Mouse (Mus musculus) adrenal gland, postnatal 10 days (tissue): ENCODE measurements around the gene Olfr524. TPM values are rescaled to one million over a fixed set of nuclear protein-coding genes. Genes with fewer than 3 reads are reported as not detected.

ENCODE experiments used
- DNase-seq: peaks from one replicate; pipeline ENCODE4 v3.0.0; 2021; ENCODE audit warnings: mixed read lengths
- total RNA-seq, 2 experiments: library from RNA; stranded (reverse); gene quantifications; 2 replicates each; pipeline ENCODE4 v1.2.3; 2021

Olfr524 gene
- total RNA-seq, 2 experiments from 2014 or later, result not detected

GRCm38 (mm10) chr7:140186646-140187620 lies 18.8 kb downstream of the Olfr524 start:
- peak; percentile 28 for DNase-seq

DNA sequence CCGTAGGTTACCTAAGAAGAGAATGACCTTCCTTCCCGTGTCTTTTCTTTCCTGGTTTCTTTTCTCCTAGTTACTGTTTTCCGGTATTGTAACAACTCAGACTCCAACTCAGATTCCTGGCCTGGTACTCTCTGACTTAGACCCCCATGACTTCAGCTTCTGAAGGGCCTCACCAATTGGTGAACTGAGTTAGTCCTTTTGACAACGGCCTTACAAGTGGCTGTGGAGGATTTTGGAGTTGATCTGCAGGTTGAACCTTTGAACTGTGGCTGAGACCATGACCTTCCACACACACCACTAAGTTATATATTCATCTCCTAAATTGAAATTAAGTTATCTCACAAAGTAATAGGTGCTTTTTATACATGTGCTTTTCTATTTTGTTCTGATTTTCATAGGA lies 21.6 kb downstream of the Olfr524 start:
- DNase-seq, result no peak

DNA sequence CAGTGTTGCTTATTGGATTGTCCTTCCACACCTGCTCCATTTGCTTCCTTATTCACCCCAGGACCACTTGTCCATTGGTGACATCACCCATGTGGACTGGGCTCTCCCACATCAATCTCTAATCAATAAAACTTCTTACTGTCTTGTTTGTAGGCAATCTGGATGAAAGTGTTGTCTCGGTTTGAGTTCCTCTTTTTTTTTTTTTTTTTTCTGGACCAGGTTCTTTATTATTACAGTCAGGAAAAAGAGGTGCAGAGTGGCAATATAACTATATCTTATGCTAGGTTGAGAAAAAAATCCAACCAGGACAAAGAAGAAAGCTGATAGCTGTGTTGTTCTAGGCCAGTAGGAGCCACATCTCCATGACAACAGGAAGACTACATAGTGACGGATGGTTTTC lies 25.1 kb downstream of the Olfr524 start:
- no peak for DNase-seq

- DNase-seq, result no peak
These were observed 26.6 kb downstream of the Olfr524 start for GRCm38 (mm10) chr7:140179176-140179575.

DNA sequence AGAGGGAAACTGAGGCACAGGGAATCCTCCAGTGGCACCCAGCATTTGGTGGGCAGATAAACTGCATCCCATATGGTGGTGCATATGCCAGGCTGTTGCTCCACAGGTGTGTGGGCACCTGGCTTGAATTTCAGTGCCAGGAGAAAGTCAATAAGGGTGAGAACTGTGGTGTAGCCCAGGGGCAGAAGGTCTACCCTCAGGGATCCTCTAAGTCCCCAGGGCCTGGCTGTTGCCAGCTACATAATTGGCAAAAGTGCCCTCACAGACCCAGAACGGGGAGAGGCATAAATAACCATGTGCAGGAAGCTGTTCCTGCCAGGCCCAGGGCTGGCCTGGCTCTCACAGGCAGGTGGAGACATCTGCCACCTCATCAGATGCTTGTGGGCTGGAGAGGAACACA lies 32.8 kb downstream of the Olfr524 start, which contains the start of gene Olfr523:
Gene Olfr523 (plus strand): TSS at position 282 of the 400 bp plus-strand sequence.
- no peak for DNase-seq

DNA sequence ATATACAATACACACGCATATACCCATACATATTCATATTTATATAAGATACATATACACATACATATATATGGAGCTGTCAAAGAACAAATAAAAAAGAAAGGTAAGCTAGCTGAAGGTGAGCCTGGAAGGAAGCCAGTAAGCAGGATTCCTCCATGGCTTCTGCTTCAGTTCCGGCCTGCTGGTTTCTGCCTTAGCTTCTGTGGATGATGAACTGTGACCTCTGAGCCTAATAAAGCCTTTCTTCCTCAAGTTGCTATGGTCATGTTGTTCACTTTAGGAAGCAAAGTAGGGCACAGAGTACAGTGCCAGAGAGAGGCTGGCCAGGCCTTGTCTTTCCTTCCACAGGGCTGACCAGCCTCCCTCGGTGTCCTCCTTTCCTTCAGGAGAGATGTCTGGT lies 34.9 kb downstream of the Olfr524 start:
- DNase-seq, result no peak

GRCm38 (mm10) chr7:140169386-140169785 lies 36.4 kb downstream of the Olfr524 start:
- DNase-seq, result no peak

GRCm38 (mm10) chr7:140167950-140168349 lies 37.8 kb downstream of the Olfr524 start:
- no peak for DNase-seq

GRCm38 (mm10) chr7:140164664-140165063 lies 41.1 kb downstream of the Olfr524 start, which contains the start of gene Olfr522:
TSS of gene Olfr522 (minus strand) at chr7:140164764.
- no peak for DNase-seq

GRCm38 (mm10) chr7:140160363-140160762 lies 45.4 kb downstream of the Olfr524 start:
- no peak for DNase-seq

- no peak for DNase-seq
These were observed 51.4 kb downstream of the Olfr524 start, which contains the start of gene Sprn for GRCm38 (mm10) chr7:140154218-140154927. TSS of gene Sprn (minus strand) at chr7:140154877.

DNA sequence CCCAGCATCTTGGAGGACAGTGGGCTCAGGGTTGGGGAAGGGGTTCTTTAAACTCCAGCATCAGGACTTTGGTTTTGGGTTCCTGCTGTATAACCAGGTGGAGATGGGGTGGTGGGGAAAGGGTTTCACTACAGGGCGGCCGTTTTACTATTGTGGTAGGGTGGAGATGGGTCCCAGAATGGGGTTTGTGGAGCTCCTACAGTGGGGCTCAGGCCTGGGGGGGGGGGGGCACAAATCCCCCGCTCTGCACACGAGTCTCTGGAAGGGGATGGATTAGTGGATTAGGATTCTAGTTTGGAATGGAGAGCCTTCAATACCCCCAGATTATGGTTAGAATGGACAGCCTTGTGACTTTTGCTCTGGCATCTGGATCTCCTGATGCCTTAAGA lies 51.9 kb downstream of the Olfr524 start:
- DNase-seq, result no peak

DNA sequence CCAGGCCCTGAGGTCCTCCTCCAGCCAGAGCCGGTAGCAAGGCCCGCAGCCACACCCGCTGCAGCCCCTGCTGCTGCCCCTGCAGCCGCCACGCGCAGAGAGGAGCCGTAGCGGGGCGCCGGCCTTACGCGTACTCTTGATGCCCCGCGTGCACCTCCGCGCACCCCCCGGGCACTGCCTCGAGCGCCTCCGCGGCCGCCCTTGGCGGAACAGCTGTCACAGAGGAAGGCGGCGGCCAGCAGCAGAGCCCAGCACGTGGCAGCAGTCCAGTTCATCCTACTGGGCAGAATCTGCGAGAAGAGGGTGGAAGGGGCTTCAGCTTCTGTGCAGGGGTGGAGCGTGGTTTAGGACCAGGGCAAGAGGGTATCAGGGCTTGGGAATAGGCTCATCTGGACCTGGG lies 52.4 kb downstream of the Olfr524 start:
- DNase-seq, result peak; percentile 51

Other genes starting within 250 kb of the Olfr524 start
- gene 6430531B16Rik, start 227.2 kb downstream of the Olfr524 start, total RNA-seq, result under 1 TPM in 1 of 2 experiments, not detected in 1; 0.39 TPM
- gene Adam8, start 213.4 kb downstream of the Olfr524 start, total RNA-seq, result 1 to 10 TPM; 1.9 to 2.9 TPM
- gene Zfp511, start 169.6 kb downstream of the Olfr524 start, total RNA-seq, result 10 to 100 TPM; 14.0 to 18.1 TPM
- gene Tubgcp2, start 169.3 kb downstream of the Olfr524 start, total RNA-seq, result 10 to 100 TPM; 32.7 to 37.4 TPM
- gene Msx3, start 156.9 kb downstream of the Olfr524 start, total RNA-seq, result not detected
- gene Caly, start 123.4 kb downstream of the Olfr524 start, total RNA-seq, result 1 to 10 TPM; 4.9 to 6.6 TPM
- gene Prap1, start 112.6 kb downstream of the Olfr524 start, total RNA-seq, result not detected
- gene Fuom, start 103.5 kb downstream of the Olfr524 start, total RNA-seq, result 10 to 100 TPM; 82.5 to 99.0 TPM
- 10 to 100 TPM; 21.2 to 25.1 TPM for gene Paox, start 90.2 kb downstream of the Olfr524 start, total RNA-seq
- 100 to 1,000 TPM; 600 to 610 TPM for gene Echs1, start 89.5 kb downstream of the Olfr524 start, total RNA-seq
- 10 to 100 TPM; 42.0 to 45.9 TPM for gene Mtg1, start 68.4 kb downstream of the Olfr524 start, total RNA-seq
- gene Sprn, start 51.1 kb downstream of the Olfr524 start, total RNA-seq, result 1 to 10 TPM; 1.7 to 2.0 TPM
- not detected for gene Olfr522, start 41.2 kb downstream of the Olfr524 start, total RNA-seq
- gene Olfr523, start 32.7 kb downstream of the Olfr524 start, total RNA-seq, result not detected
- gene Cd163l1, start 12.3 kb upstream of the Olfr524 start, total RNA-seq, result under 1 TPM in 1 of 2 experiments, not detected in 1; 0.12 TPM
- not detected for gene 5830411N06Rik, start 41.3 kb upstream of the Olfr524 start, total RNA-seq
- gene Olfr525, start 114.9 kb upstream of the Olfr524 start, total RNA-seq, result not detected
- gene Olfr527, start 128.1 kb upstream of the Olfr524 start, total RNA-seq, result not detected
- not detected for gene Olfr60, start 155.7 kb upstream of the Olfr524 start, total RNA-seq
- not detected for gene Olfr530, start 170.4 kb upstream of the Olfr524 start, total RNA-seq
- gene Olfr531, start 197.0 kb upstream of the Olfr524 start, total RNA-seq, result not detected
- gene Olfr532, start 215.7 kb upstream of the Olfr524 start, total RNA-seq, result not detected